Mouse (Mus musculus) midbrain, postnatal 0 days (tissue): ENCODE results near the gene Nutm1. TPM values are rescaled to one million over a fixed set of nuclear protein-coding genes. Genes with fewer than 3 reads are reported as not detected.
"Not testable (repeated sequence)": the region's sequence is repeated elsewhere in the genome, so short reads cannot be mapped to it uniquely, and the experiment has no call there.

Source experiments
- ATAC-seq: fragments of 200-750 bp; cut with Nextera tagmentation; 2 replicates; pipeline ENCODE4 v1.8.0; 2017; ENCODE audit warnings: moderate number of reproducible peaks, mild to moderate bottlenecking, moderate TSS enrichment, moderate library complexity; ENCODE audit not compliant: low FRiP score
- DNase-seq: peaks from one replicate; pipeline ENCODE4 v3.0.0-alpha.2; 2015; ENCODE audit warnings: low spot score
- H3K27ac ChIP-seq: fragments of 300-500 bp; sonication (generic); 2 replicates; pipeline ENCODE4 v1.5.1; 2014; ENCODE audit warnings: low read depth, mild to moderate bottlenecking, low read length, mixed read lengths
- H3K27me3 ChIP-seq: fragments of 300-500 bp; sonication (generic); 2 replicates; pipeline ENCODE4 v1.6.1; 2014; ENCODE audit warnings: low read length, control low read depth, mixed read lengths; ENCODE audit not compliant: insufficient read depth
- H3K36me3 ChIP-seq: fragments of 300-500 bp; sonication (generic); 2 replicates; pipeline ENCODE4 v1.6.1; 2014; ENCODE audit warnings: low read length, control low read depth, mixed read lengths; ENCODE audit not compliant: insufficient read depth
- H3K4me1 ChIP-seq: fragments of 300-500 bp; sonication (generic); 2 replicates; pipeline ENCODE4 v1.6.1; 2014; ENCODE audit warnings: mild to moderate bottlenecking, control low read depth, antibody characterized with exemption, low read length, mixed read lengths; ENCODE audit not compliant: insufficient read depth
- H3K4me2 ChIP-seq: fragments of 300-500 bp; sonication (generic); 2 replicates; pipeline ENCODE4 v1.6.1; 2014; ENCODE audit warnings: low read depth, mild to moderate bottlenecking, low read length, mixed read lengths; ENCODE audit not compliant: poor library complexity, severe bottlenecking
- H3K4me3 ChIP-seq: fragments of 300-500 bp; sonication (generic); 2 replicates; pipeline ENCODE4 v1.5.1; 2014; ENCODE audit warnings: low read depth, mild to moderate bottlenecking, low read length, moderate library complexity
- H3K9ac ChIP-seq: fragments of 300-500 bp; sonication (generic); replicated peaks from 2 replicates; pipeline ENCODE4 v1.6.1; 2014; ENCODE audit warnings: mild to moderate bottlenecking, low read length, moderate library complexity, mixed read lengths; ENCODE audit not compliant: poor library complexity, severe bottlenecking
- H3K9me3 ChIP-seq: fragments of 300-500 bp; sonication (generic); 2 replicates; pipeline ENCODE4 v1.6.1; 2016; ENCODE audit warnings: low read length, control low read depth
- CTCF ChIP-seq: IDR thresholded peaks from 2 replicates; pipeline ENCODE4 v1.5.1; 2016; ENCODE audit warnings: antibody characterized with exemption, mild to moderate bottlenecking
- WGBS: fragments of 180-500 bp; shearing (Covaris S2); extraction: QIAGEN DNeasy Blood & Tissue Kit; methylation state at CpG from one replicate; pipeline ENCODE4 v1.1.7; 2014; 5-methylcytosine and 5-hydroxymethylcytosine counted together
- polyA plus RNA-seq: library from polyadenylated mRNA; unstranded; fragments of >200 nt; fragmentation: Nextera tagmentation; extraction: Ambion mirVana; gene quantifications from 2 replicates; pipeline ENCODE4 v1.2.1, GENCODE M21; 2015
- total RNA-seq: library from RNA; depleted of rRNA; stranded (reverse); fragments of >200 nt; gene quantifications from 2 replicates; pipeline ENCODE4 v1.2.3, GENCODE M21; 2014

Gene Nutm1
- total and polyA plus RNA-seq, 2 experiments from 2014 or later = 0.09 TPM; not detected in 1

DNA sequence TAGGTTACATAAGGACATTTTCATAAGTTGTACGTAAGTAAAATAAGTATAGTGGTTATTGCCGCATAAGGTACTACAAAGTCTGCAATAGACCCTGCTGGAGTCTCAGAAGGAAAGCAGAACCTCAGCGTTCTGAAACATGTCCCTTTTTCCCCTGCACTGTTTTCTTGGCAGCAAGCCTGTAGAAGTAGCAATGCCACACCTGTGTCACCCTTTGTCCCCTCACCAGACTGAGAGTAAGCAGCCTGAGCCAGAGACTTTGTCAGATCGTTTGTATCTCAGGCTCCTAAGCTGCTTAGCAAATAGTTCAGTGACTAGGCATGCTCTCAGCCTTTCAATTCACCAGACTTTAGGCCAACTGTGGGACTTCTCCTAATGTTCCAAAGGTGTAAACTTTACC lies 28.0 kb upstream of the Nutm1 start:
- Histone ChIP-seq H3K4me3 (no peak overlapping the region), H3K4me1 (peaks cover 8% of the 10 kb centered on the region; the same call in 1 of the 2 replicates), H3K4me2 (no peak overlapping the region), H3K27me3 (no peaks in the 10 kb centered on the region), H3K9ac (no peak overlapping the region), H3K9me3 (no peaks in the 10 kb centered on the region), H3K27ac (no peak overlapping the region), H3K36me3 (no peaks in the 10 kb centered on the region)
- ATAC-seq (no peak), DNase-seq (no peak)
- 60% methylated on average over 4 of the region's 4 CpGs for WGBS
- no peak for TF ChIP-seq CTCF

DNA sequence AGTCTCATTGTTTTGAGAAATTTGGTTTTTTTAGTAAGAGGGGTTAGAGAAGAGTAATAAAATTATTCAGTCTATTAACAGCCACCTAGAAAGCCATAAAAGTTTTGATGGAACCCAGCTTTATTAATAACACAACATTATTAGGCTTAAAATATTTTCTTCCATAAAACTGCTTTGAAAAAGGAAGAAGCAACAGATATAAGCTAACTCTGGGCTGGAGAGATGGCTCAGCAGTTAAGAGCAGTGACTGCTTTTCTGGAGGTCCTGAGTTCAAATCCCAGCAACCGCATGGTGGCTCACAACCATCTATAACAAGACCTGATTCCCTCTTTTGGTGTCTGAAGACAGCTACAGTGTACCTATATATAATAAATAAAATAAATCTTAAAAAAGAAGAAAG lies 27.0 kb upstream of the Nutm1 start:
- H3K4me3 ChIP-seq, H3K27me3 ChIP-seq, H3K9me3 ChIP-seq, H3K36me3 ChIP-seq, H3K27ac ChIP-seq, H3K9ac ChIP-seq, ATAC-seq, DNase-seq, H3K4me1 ChIP-seq, H3K4me2 ChIP-seq: not testable (repeated sequence)
- WGBS = 97% methylated on average over 1 of the region's 1 CpGs

DNA sequence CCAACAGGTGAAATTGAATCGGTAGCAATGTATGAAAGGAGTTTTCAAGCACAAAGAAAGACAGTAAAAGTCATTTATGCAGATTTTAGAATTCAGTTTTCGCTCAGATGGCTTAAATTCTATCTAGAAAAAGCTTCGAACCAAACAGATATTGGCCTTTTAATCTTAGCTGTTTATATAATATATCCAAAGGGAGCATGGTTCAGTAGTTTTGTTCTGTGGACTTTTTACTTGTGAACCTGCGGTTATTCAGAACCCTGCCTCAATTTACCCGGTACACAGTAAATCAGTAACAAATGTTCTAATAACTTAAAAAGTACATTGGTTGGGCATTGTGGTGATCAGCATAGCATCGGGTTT lies 25.9 kb upstream of the Nutm1 start:
- DNase-seq (no peak), ATAC-seq (no peak)
- H3K4me2 ChIP-seq = peak overlapping the region; percentile 74
- no peak overlapping the region for H3K9ac ChIP-seq
- 63% methylated on average over 6 of the region's 6 CpGs for WGBS
- H3K4me3 ChIP-seq = peak overlapping the region; percentile 39
- H3K27me3 ChIP-seq = no peaks in the 10 kb centered on the region
- peaks cover 8% of the 10 kb centered on the region; the same call in 1 of the 2 replicates for H3K4me1 ChIP-seq
- no peak for TF ChIP-seq CTCF
- H3K9me3 ChIP-seq = no peaks in the 10 kb centered on the region
- no peak overlapping the region for H3K27ac ChIP-seq
- H3K36me3 ChIP-seq = no peaks in the 10 kb centered on the region

DNA sequence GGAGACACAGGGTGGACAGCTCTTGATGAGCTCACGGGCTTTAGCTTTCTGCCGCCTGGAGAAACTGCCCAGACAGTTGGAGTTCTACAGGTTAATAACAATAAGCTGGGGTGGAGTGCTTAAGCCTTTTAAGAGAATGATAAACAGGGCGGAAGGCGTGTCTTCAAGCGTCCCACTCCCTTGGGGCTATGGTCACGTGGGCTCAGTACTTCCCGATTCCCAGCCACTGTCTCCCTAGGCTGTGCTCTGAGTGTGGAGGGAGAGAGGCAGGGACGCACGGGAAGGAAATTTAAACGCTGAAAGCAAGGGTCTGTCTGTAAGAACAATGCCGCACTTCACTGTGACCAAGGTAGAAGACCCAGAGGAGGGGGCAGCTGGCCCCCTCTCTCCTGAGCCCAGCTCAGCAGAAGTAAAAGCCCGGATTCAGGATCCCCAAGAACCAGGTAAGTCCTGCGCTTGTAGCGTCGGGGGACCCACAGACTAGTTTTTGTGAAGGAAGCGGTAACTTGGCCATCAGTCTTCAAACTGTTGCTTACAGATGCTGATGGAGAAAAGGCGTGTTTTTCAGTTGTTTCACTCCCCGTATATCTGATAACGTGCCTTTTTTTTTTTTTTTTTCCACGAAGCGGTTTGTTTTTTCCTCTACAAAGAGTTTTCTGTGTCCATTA lies 25.4 kb upstream of the Nutm1 start:
- peak overlapping the region; percentile 39 for H3K4me3 ChIP-seq

DNA sequence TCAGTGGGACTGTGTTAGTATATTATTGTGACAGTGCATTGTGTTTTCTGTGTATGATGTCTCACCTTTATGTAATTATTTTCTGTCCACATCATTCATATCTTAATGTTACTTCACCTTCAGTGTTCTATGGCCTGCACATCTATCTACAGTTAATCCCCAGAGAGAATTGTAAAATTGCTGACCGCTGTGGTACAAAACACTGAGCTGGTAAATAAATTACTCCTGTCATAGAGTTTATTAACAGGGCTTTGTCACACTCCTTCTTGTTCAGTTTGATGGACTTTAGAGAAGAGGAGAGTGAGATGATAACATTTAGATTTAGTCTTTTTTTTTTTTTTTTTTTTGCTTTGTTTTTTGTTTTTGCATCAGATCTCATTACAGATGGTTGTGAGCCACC lies 23.8 kb upstream of the Nutm1 start:
- no peak for DNase-seq
- Histone ChIP-seq H3K4me2 (no peak overlapping the region), H3K9ac (no peak overlapping the region), H3K9me3 (no peaks in the 10 kb centered on the region), H3K27me3 (no peaks in the 10 kb centered on the region), H3K36me3 (no peaks in the 10 kb centered on the region), H3K4me1 (peaks cover 8% of the 10 kb centered on the region; the same call in 1 of the 2 replicates), H3K4me3 (no peak overlapping the region), H3K27ac (no peak overlapping the region)
- ATAC-seq = no peak
- TF ChIP-seq CTCF = no peak
- 84% methylated on average over 1 of the region's 1 CpGs for WGBS

More for the DNA sequence above, 25.4 kb upstream of the Nutm1 start:
- WGBS = 1% methylated on average over 21 of the region's 21 CpGs
- H3K9ac ChIP-seq = peak overlapping the region; percentile 50; the same call in 1 of the 2 replicates
- H3K4me1 ChIP-seq = peaks cover 8% of the 10 kb centered on the region; the same call in 1 of the 2 replicates
- TF ChIP-seq CTCF = no peak
- no peaks in the 10 kb centered on the region for H3K27me3 ChIP-seq
- H3K4me2 ChIP-seq = peak overlapping the region; percentile 74
- H3K27ac ChIP-seq = no peak overlapping the region
- H3K36me3 ChIP-seq = no peaks in the 10 kb centered on the region
- peak; percentile 62; the same call in 1 of the 2 replicates for ATAC-seq
- DNase-seq = peak; percentile 70
- no peaks in the 10 kb centered on the region for H3K9me3 ChIP-seq

DNA sequence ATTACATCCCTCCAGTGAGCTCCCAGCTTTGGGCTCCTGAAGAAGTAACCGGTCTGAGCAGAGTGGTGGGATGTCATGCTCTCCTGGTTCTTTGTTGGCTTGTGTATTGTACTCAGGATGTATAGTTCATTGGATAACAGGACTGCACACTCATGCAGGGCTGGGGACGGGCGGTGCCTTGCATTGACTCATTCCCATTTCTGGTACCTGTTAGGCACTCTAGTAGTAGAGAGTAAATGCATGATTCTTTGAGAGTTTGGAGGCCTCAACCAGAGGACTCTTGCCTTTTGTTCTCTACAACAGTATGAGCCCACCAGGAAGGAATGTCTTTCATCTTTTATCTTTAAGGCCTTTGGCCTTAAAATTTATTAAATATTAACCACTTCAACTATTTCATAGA lies 17.8 kb upstream of the Nutm1 start:
- Histone ChIP-seq H3K36me3 (no peaks in the 10 kb centered on the region), H3K4me2 (no peak overlapping the region), H3K9me3 (no peaks in the 10 kb centered on the region), H3K4me1 (no peaks in the 10 kb centered on the region), H3K27ac (no peak overlapping the region), H3K27me3 (no peaks in the 10 kb centered on the region), H3K4me3 (no peak overlapping the region), H3K9ac (no peak overlapping the region)
- DNase-seq (no peak), ATAC-seq (no peak)
- no peak for TF ChIP-seq CTCF
- WGBS = 92% methylated on average over 3 of the region's 3 CpGs
